Mouse (Mus musculus) megakaryocyte, embryonic 14.5 days (primary cell): ENCODE measurements at regions not wholly inside any gene's neighbourhood (a gene's known extent, or its start where the extent isn't known, plus 50 kb on each side); places are given as distances from the start of the nearest gene placed in this dataset.
"Not testable (repeated sequence)": the region's sequence is repeated elsewhere in the genome, so short reads cannot be mapped to it uniquely, and the experiment has no call there.

Source experiments
- H3K27me3 ChIP-seq: replicated peaks from 2 replicates; pipeline ENCODE3; 2012; ENCODE audit warnings: inconsistent platforms
- H3K36me3 ChIP-seq: replicated peaks from 2 replicates; pipeline ENCODE3; 2012; ENCODE audit warnings: low read length, inconsistent platforms, mixed read lengths
- H3K4me1 ChIP-seq: 2 replicates; pipeline ENCODE4 v1.6.1; 2012; ENCODE audit warnings: inconsistent platforms
- H3K4me3 ChIP-seq: replicated peaks from 2 replicates; pipeline ENCODE3; 2012; ENCODE audit warnings: moderate library complexity, mild to moderate bottlenecking, inconsistent platforms
- H3K9me3 ChIP-seq: 2 replicates; pipeline ENCODE4 v1.6.1; 2012; ENCODE audit warnings: inconsistent platforms

GRCm38 (mm10) chr14:52956515-52956914, 461.0 kb upstream of the Olfr1507 start:
- not testable (repeated sequence) for H3K9me3 ChIP-seq, H3K27me3 ChIP-seq, H3K4me3 ChIP-seq, H3K36me3 ChIP-seq, H3K4me1 ChIP-seq

GRCm38 (mm10) chr14:52944925-52945324, 449.4 kb upstream of the Olfr1507 start:
- H3K9me3 ChIP-seq, H3K4me3 ChIP-seq, H3K36me3 ChIP-seq, H3K27me3 ChIP-seq, H3K4me1 ChIP-seq: not testable (repeated sequence)

- not testable (repeated sequence) for H3K9me3 ChIP-seq, H3K4me1 ChIP-seq, H3K27me3 ChIP-seq, H3K4me3 ChIP-seq, H3K36me3 ChIP-seq
Observed at GRCm38 (mm10) chr14:52942438-52942837, 446.9 kb upstream of the Olfr1507 start.

- H3K4me3 ChIP-seq, H3K27me3 ChIP-seq, H3K36me3 ChIP-seq, H3K4me1 ChIP-seq, H3K9me3 ChIP-seq: not testable (repeated sequence)
Observed at GRCm38 (mm10) chr14:52941747-52942146, 446.2 kb upstream of the Olfr1507 start.

- H3K4me1 ChIP-seq, H3K27me3 ChIP-seq, H3K4me3 ChIP-seq, H3K9me3 ChIP-seq, H3K36me3 ChIP-seq: not testable (repeated sequence)
Observed at GRCm38 (mm10) chr14:52920138-52920537, 424.6 kb upstream of the Olfr1507 start.

- not testable (repeated sequence) for H3K4me1 ChIP-seq, H3K9me3 ChIP-seq, H3K4me3 ChIP-seq, H3K27me3 ChIP-seq, H3K36me3 ChIP-seq
Observed at GRCm38 (mm10) chr14:52913814-52914213, 418.3 kb upstream of the Olfr1507 start.

- not testable (repeated sequence) for H3K4me1 ChIP-seq, H3K36me3 ChIP-seq, H3K27me3 ChIP-seq, H3K4me3 ChIP-seq, H3K9me3 ChIP-seq
Observed at GRCm38 (mm10) chr14:52899629-52900028, 404.1 kb upstream of the Olfr1507 start.

- H3K9me3 ChIP-seq, H3K36me3 ChIP-seq, H3K4me1 ChIP-seq, H3K4me3 ChIP-seq, H3K27me3 ChIP-seq: not testable (repeated sequence)
Observed at GRCm38 (mm10) chr14:52898310-52898709, 402.8 kb upstream of the Olfr1507 start.

- H3K36me3 ChIP-seq, H3K4me3 ChIP-seq, H3K27me3 ChIP-seq, H3K9me3 ChIP-seq, H3K4me1 ChIP-seq: not testable (repeated sequence)
Observed at GRCm38 (mm10) chr14:52879978-52880377, 384.4 kb upstream of the Olfr1507 start.

GRCm38 (mm10) chr14:52863841-52864240, 368.3 kb upstream of the Olfr1507 start:
- not testable (repeated sequence) for H3K4me1 ChIP-seq, H3K27me3 ChIP-seq, H3K9me3 ChIP-seq, H3K36me3 ChIP-seq, H3K4me3 ChIP-seq

- not testable (repeated sequence) for H3K36me3 ChIP-seq, H3K27me3 ChIP-seq, H3K4me3 ChIP-seq, H3K9me3 ChIP-seq, H3K4me1 ChIP-seq
Observed at GRCm38 (mm10) chr14:52863107-52863506, 367.6 kb upstream of the Olfr1507 start.

GRCm38 (mm10) chr14:52862491-52862890, 366.9 kb upstream of the Olfr1507 start:
- H3K4me1 ChIP-seq, H3K4me3 ChIP-seq, H3K36me3 ChIP-seq, H3K9me3 ChIP-seq, H3K27me3 ChIP-seq: not testable (repeated sequence)

GRCm38 (mm10) chr14:52855339-52855738, 359.8 kb upstream of the Olfr1507 start:
- H3K4me3 ChIP-seq, H3K9me3 ChIP-seq, H3K27me3 ChIP-seq, H3K4me1 ChIP-seq, H3K36me3 ChIP-seq: not testable (repeated sequence)

GRCm38 (mm10) chr14:52853598-52853997, 358.0 kb upstream of the Olfr1507 start:
- not testable (repeated sequence) for H3K36me3 ChIP-seq, H3K4me1 ChIP-seq, H3K27me3 ChIP-seq, H3K9me3 ChIP-seq, H3K4me3 ChIP-seq

- H3K27me3 ChIP-seq, H3K4me1 ChIP-seq, H3K36me3 ChIP-seq, H3K9me3 ChIP-seq, H3K4me3 ChIP-seq: not testable (repeated sequence)
Observed at GRCm38 (mm10) chr14:52847970-52848369, 352.4 kb upstream of the Olfr1507 start.

- H3K9me3 ChIP-seq, H3K4me1 ChIP-seq, H3K27me3 ChIP-seq, H3K36me3 ChIP-seq, H3K4me3 ChIP-seq: not testable (repeated sequence)
Observed at GRCm38 (mm10) chr14:52824005-52824404, 328.5 kb upstream of the Olfr1507 start.

GRCm38 (mm10) chr14:52821617-52822016, 326.1 kb upstream of the Olfr1507 start:
- not testable (repeated sequence) for H3K4me3 ChIP-seq, H3K4me1 ChIP-seq

GRCm38 (mm10) chr14:52811128-52811415, 315.5 kb upstream of the Olfr1507 start:
- not testable (repeated sequence) for H3K4me1 ChIP-seq, H3K9me3 ChIP-seq, H3K36me3 ChIP-seq, H3K4me3 ChIP-seq, H3K27me3 ChIP-seq

More at GRCm38 (mm10) chr14:52821617-52822016, 326.1 kb upstream of the Olfr1507 start:
- not testable (repeated sequence) for H3K36me3 ChIP-seq, H3K9me3 ChIP-seq, H3K27me3 ChIP-seq
